Mouse (Mus musculus) testis, adult 2 months (tissue): ENCODE measurements at regions not wholly inside any gene's neighbourhood (a gene's known extent, or its start where the extent isn't known, plus 50 kb on each side); places are given as distances from the start of the nearest gene placed in this dataset.

Experiments used
- CTCF ChIP-seq: fragments of 200-500 bp; IDR thresholded peaks from 2 replicates; pipeline ENCODE4 v1.5.1; 2012; ENCODE audit warnings: low read depth, mild to moderate bottlenecking, inconsistent platforms, low read length, moderate library complexity; ENCODE audit not compliant: control insufficient read depth, insufficient read depth, insufficient replicate concordance
- POLR2A ChIP-seq: fragments of 200-500 bp; IDR thresholded peaks from 2 replicates; pipeline ENCODE4 v1.6.1; 2012; ENCODE audit warnings: low read depth, mild to moderate bottlenecking, inconsistent platforms, low read length, moderate library complexity; ENCODE audit not compliant: control insufficient read depth

GRCm38 (mm10) chr4:45682746-45683145, 116.1 kb upstream of the Aldh1b1 start:
- no peak for TF ChIP-seq CTCF
- TF ChIP-seq POLR2A = no peak
